Mouse (Mus musculus): ENCODE measurements around the gene Tmem95.
A peak's percentile ranks its signal among the peaks of the same experiment; 100 is the strongest.
"Not testable (repeated sequence)": the region's sequence is repeated elsewhere in the genome, so short reads cannot be mapped to it uniquely, and the experiment has no call there.

Gene Tmem95

DNA sequence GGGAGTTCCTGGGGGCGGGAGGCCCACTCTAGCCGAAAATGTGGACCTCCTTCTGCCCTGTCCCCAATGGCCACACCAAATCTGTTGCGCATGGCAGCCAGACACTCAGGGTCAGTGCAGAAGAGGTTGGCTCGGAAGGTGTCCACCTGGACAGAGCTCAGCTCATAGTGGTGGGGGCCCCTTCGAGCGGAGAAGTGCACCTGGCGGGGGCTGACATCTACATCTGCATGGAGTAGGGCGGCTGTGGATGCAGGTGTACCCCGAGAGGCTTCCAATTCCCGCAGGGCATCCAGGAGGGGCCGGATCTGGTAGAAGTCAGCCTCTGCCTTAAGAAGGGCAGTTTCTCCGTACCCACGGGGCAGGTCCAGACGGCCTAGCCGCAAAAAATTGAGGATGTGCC is 1.9 kb upstream of the Tmem95 start:
- DNase-seq = no peak

- no peak for DNase-seq
These were observed 1.1 kb upstream of the Tmem95 start for GRCm38 (mm10) chr11:69878952-69879351.

DNA sequence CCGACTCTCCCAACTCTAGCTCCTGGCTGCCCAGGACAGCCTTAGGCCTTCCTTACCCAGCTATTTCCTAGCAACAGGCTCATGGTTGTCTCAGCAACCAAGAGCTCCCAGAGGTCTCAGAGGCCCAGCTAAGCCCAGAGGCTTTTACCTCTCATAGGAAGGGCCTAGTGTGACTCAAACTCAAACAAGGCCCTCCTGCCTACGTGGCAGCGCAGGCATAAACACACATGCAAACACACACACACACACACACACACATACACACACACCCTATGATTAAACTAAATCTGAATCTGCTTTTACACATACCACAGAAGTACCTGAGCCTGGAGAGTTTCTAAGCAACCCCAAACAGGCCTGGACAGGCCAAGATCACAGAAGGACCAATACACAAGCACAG is 581 bp upstream of the Tmem95 start:
- no peak for DNase-seq

DNA sequence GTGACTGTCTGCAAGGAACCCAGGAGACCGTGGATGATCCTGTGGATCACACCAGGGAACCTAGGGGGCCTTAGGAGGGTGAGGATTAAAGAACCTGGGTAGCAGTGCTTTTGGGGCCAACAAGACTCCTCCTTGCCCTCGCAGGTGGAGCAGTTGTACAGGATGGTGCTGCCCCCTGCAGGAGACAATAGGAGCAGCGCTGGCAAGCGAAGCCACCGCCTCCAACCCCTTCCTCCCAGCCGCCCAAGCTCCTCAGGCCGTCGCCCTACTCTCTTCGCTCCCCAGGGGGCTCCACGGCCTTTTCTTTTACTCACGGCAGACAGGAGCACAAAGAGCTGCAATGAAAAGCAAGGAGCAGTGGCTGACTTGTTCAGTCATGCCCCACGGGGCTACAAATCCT is 951 bp downstream of the Tmem95 start:
- DNase-seq = peak; percentile 92 to 94

DNA sequence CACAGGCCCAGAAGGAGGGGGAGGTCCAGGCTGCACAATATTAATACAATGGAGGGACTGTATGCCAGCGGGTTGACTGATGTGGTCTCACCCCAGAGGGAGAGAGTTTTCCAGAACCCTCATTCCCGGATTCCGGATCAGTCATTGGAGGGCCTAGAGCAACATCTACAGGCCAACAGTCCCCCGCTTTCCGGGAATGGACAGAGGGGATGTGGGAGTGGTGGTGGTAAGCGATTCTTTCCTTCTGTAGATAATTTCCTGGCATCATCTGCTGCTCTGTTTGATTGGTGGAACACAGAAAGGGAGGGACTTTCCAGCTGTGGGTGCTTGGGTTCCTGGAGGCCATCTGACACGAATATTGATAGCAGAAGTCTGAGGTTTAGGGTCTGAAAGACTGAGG is 1.6 kb downstream of the Tmem95 start:
- no peak for DNase-seq

GRCm38 (mm10) chr11:69872451-69872850 is 5.4 kb downstream of the Tmem95 start:
- no peak for DNase-seq

GRCm38 (mm10) chr11:69871822-69872221 is 6.0 kb downstream of the Tmem95 start:
- DNase-seq = no peak

DNA sequence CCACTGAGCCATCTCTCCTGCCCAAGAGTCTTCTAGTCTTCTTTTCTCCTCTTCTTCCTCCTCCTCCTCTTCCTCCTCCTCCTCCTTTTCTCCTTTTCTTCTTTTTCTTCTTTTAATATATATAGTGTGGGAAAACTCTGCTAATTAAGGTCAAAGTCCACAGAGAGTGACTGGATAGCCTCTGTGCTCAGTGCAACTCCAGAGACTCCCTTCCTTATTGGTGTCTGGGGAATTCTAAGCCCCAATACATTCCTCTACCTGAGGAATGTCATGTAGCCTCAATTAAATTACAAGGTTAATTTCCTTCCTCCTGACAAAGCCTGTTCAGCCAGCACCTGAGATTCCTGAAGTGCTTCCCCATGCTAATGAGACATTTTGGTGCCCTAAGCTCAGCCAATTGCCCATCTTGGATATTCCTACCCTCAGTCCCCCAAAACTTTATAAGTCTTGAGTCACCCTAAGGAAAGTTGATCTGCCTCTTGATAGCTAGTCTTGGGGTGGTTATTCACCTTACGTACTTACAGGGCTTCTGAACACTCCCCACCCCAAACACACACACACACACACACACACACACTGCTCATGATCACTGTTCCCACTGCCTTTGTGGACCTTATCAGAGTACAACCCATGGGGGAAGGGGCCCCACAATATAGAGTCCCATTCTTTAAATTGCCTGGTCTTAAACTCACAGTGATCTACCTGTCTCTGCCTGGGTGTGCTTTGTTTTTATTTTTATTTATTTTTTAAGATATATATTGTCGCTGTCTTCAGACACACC is 7.3 kb downstream of the Tmem95 start:
- DNase-seq = no peak

GRCm38 (mm10) chr11:69867335-69867734 is 10.5 kb downstream of the Tmem95 start:
- DNase-seq = no peak

- DNase-seq = no peak
These were observed 12.3 kb downstream of the Tmem95 start for GRCm38 (mm10) chr11:69865561-69865960.

- no peak for DNase-seq
These were observed 13.5 kb downstream of the Tmem95 start for GRCm38 (mm10) chr11:69864138-69864860.

GRCm38 (mm10) chr11:69863729-69864128 is 14.1 kb downstream of the Tmem95 start:
- not testable (repeated sequence) for DNase-seq

- DNase-seq = no peak
These were observed 19.5 kb downstream of the Tmem95 start, which contains the start of gene Tnk1 for GRCm38 (mm10) chr11:69858113-69858998. Tnk1 (minus strand) TSS chr11:69858730.

GRCm38 (mm10) chr11:69855347-69855746 is 22.5 kb downstream of the Tmem95 start:
- peak; percentile 78 for DNase-seq

DNA sequence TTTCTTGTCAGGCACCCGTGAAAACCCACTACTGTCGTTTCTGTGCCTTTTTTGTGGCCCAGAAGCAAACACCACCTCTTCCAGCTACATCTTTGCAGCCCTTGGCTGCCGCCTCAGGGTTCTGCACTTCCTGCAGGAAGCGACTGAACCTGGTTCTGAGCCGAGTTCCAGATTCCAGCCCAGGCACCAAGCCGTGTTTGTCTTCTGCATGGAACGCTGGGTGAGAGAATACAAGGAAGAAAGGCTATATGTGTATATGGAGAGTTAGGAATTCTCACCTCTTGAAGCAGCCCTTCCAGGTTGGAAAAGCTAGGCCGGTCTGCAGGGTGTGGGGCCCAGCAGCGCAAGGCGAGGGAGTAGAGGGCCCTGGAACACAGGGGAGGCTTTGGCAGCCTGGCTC is 23.1 kb downstream of the Tmem95 start:
- no peak for DNase-seq

DNA sequence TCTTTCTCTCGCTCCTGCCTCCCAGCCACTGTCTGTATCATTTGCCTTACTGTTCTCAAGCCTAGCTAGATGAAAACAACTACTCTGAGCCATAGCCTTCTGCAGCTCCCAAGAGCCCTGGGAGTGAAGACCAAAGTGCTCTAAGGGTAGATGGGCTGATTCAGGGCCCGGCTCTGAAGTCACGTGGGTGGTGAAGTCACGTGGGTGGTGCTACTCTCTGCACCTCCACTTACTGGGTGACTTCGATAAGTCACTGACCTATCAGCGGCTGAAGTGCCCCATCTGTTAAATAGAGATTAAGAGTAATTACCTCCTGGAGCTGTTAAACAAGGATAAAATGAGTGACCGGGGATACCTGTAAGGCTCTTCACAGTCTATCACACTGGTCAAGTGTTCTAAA is 23.8 kb downstream of the Tmem95 start:
- DNase-seq = peak in 1 of 2 experiments; percentile 19

DNA sequence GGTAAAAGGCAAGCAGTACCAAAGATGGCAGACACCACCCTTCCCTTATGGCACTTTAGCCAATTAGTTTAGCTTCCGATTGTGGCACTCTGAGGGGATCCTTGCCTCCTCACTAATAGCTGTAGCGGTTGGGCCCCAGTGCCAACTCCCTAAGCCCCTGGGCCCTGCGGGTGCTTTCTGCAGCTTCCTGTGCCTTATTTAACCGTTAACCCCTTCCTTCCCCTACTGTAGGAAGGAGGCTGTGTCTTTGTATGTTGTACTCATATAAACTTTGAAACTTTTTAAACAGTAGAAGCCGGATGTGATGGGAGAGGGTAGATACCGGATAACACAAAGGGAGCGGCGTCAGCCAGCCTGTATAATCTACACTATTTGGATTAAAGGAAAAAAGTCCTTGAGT is 27.1 kb downstream of the Tmem95 start:
- peak in 1 of 2 experiments; percentile 31 for DNase-seq

DNA sequence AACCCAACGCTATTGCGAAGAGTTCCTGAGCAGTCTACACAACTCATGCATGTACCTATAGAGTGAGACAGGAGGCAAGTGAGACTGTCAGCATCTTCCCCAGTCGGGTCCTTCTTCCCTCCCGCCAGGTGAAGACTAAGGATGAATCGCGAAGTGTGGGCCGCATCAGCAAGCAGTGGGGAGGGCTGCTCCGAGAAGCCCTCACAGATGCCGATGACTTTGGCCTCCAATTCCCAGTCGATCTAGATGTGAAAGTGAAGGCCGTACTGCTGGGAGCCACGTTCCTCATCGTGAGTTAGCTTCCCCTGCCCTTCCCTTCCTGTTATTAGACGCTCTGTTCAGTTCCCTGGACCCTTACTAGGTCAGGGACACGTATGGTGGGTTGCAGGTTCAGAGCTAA is 27.9 kb downstream of the Tmem95 start:
- DNase-seq = no peak

- DNase-seq = no peak
These were observed 28.7 kb downstream of the Tmem95 start for GRCm38 (mm10) chr11:69849128-69849527.

GRCm38 (mm10) chr11:69848021-69848420 is 29.8 kb downstream of the Tmem95 start:
- DNase-seq = no peak

DNA sequence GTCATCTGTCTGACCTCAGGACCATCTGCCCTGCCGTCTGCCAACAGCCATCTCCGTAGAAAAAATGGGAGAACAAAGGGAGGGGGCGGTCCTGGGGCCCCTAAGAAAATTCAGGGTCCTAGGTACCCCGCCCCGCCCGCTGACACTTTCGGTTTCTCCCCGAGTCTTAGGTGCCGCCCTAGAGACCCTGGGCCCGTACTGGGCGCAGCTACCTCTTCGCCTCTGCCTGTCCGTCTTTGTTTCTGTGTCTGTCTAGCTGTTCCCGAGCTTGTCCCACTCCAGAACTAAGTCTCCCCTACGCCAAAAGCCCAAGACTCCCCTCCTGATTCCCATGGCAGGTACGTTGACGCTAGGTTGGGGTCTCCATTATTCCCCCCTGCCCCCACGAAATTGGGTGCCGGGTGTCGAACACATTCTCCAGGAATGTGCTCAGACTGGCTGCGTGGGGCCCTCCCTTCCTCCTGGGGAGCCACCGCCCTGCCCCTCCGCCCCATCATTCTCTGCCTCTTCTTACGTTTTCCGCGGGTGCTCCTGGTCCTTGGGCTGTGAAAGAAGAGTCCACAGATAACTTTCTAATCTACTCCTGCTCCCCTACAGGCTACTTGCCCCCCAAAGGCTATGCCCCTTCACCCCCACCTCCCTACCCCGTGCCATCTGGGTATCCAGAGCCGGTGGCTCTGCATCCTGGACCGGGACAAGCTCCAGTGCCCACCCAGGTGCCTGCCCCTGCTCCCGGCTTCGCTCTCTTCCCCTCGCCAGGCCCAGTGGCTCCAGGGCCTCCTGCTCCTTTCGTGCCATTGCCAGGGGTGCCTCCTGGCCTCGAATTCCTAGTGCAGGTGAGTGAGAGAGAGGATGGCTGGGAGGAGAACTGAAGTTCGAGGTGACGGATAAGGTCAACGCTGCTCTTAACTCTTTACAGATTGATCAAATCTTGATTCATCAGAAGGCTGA is 30.8 kb downstream of the Tmem95 start:
- DNase-seq = no peak

GRCm38 (mm10) chr11:69846198-69846680 is 31.6 kb downstream of the Tmem95 start, which contains the start of gene Plscr3:
Plscr3 (plus strand) TSS chr11:69846376.
- DNase-seq = peak; percentile 93
